Mouse (Mus musculus) brain, embryonic 18.5 days (tissue): ENCODE measurements around the gene Sgpp2.

Experiments
- DNase-seq: peaks from one replicate; pipeline ENCODE4 v3.0.0-alpha.2; 2012; ENCODE audit warnings: low read depth, low spot score

The Sgpp2 gene

DNA sequence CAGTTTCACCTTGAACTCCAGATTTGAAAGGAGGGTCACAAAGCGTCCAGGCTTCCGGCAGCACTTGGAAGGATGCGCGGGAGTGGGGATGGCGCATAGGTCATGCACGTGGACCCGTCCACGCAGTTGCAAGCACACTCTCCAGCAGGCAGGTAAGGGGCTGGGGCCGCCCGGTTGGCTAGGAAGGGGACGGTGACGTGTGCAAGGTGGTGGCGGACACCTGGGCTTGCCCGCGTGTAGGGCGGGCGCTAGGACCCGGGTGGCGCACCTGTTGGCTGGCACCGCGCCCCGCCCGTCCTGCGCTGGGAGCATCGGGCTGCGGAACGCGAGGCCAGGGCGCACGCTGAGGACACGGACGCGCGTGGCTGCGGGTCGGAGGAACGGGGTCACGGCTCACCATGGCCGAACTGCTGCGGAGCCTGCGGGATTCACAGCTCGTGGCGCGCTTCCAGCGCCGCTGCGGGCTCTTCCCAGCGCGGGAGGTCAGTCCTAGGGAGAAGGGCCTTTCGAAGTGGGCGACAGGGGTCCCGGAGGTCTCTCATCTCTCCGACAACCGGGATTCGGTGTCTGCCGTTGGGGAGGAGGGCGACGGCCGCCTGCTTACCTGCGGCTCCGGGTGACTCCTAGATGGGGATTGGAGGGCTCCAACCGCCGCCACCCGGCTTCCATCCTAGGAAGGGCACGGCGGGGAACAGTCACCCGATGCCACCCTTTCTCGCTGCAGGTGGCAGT is at the start of gene Sgpp2:
Gene Sgpp2, plus strand, starts transcription at position 325 of the 732 bp plus-strand sequence.
- DNase-seq: no peak

DNA sequence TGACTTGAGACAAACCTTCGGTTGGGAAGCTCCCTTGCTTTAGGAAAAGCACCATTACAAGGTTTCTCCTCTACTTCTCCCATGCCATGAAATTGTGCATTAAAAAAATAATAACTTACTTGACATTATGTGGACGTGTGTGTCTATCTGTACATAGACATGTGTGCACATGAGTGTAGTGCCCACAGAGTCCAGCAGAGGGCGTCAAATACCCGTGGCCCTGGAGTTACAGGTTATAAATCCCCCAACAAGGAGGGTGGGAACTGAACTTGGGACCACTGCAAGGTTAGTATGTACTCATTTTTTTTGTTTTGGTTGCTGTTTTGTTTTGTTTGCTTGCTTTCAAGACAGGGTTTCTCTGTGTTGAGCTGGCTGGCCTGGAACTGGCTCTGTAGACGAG is 42.6 kb upstream of the Sgpp2 start:
- DNase-seq: no peak

DNA sequence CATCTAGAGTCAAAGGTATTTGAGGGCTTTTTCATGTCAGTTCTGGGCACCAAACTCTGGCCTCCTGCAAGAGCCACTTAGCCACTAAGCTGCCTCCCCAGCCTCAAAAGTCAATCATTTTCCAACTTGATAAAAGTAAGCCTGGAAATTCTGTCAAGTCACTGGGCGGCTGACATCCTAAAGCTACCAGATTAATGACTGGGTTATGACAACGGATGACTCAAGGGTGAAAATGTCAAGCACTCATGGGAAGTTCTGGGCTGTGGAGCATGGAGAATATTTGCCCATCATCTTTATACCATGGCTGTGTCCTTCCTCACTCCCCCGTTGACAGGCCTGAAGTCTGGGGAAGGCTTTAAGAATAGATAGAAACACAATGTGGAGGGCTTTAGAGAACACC is 37.2 kb upstream of the Sgpp2 start:
- DNase-seq: no peak

DNA sequence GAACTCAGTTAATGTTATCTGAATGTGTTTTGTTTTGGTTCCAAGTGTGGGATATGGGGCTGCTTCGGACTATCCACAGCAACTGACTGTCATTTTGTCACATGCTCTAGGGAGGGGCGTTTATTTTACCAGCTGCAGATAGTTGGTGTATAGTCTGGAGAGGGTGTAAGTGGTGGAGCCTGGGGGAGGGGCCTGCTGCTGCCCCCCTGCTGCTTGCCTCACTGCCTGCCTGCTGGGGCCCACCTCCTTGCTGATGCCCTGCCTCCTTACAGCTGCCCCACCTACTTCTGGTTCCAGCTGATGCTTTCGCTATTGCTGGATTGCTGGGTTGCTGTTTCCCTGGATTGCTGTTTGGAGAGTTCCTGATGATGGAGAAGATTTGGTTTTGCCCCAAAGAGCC is 31.0 kb upstream of the Sgpp2 start:
- no peak for DNase-seq

DNA sequence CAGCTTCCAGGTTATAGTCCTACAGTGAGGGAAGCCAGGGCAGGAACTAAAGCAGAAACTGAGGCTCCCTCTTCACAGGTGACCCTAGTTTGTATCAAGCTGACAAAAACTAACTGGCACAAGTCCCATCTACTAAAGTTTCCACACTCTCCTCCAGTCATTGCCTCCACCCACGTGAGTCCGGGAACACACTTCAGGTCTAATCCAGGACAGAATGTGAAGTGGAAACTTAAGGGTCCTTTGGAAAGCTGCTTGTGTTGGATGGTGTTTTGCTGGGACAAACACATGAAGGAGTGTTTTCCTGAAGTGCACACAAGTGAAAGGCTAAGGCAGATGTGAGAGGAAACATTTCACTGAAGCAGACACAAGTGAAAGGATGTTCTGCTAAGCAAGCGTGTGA is 17.7 kb upstream of the Sgpp2 start:
- DNase-seq: no peak

DNA sequence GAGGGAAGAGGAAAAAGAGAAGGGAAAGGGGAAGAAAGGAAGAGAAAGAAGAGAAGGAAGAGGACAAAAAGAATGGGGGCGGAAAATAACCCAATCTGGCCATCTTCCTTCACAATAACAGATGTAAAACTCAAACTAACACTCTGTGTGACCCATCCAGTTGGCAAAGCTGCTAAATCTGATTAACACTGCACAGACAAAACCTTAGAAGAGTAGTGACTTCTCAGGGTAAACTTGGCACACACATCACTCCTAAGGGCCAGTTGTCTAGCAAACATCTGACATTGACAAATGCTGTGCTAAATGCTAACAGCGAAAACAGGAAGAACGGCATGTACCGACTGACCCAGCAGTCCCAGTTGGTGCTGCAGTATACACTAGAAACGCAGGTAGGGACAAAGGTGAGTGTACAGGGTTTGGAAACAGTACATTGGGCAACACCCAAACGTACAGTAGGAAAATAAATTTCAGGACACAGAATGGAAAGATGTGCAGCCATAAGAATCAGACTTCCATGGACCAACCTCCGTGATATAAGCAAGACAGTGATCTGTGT is 10.4 kb upstream of the Sgpp2 start:
- DNase-seq: no peak

DNA sequence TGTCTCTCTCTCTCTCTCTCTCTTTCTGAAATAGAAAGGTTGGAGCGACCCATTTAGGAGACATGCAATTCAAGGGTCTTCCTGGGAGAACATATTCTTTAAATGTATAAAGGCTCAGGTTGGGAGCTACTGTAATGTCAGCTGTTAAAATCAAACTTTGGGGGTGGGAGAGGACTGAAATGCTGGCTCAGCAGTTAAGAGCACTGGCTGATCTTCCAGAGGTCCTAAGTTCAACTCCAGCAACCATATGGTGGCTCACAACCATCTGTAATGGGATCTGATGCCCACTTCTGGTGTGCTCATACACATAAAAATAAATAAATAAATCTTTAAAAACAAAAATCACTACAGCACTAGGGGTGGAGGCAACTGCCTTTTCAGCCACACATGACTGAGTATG is 1.5 kb upstream of the Sgpp2 start:
- DNase-seq: no peak

DNA sequence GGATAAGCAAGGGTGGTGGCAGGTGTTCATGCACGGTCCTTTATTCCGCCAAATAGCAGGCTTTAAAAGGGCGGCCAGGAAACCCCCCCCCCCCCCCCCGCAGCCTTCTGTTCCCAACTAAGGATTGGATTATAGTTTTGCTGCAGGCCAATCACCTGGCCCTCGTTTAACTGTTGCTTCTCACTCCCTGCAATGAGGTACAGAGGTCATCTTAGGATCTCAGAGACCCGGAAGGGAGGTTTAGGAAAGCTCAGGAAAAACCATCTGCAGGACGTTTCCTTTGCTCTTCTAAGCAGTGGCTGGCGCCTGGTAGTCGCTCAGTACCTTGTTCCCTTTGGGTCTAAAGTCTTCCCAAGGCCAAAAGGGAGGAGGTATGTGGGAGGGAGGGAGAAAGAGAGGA is 865 bp upstream of the Sgpp2 start:
- DNase-seq: no peak

DNA sequence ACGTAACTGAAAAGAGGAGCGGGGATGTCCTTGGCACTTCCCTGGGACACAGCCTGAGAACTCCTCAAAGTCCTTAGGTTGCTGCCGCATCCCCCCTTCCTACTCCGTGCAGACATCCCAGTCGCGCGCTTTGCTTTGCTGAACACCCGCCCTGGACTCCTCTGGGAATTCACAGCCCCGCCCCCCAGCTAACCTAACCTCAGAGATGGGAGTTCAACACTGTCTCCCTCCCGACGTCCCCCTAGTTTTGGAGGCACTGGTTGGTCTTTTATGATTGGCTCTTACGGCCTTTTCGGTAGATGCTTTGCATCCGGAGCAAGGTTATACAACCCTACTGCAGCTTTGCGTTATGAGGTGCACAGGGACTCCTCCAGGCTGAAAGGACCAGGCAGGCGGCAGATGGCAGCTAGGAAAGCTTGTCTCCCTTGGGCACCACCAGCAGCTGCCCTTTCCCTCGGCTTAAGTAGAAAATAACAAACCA is 756 bp downstream of the Sgpp2 start:
- DNase-seq: no peak

DNA sequence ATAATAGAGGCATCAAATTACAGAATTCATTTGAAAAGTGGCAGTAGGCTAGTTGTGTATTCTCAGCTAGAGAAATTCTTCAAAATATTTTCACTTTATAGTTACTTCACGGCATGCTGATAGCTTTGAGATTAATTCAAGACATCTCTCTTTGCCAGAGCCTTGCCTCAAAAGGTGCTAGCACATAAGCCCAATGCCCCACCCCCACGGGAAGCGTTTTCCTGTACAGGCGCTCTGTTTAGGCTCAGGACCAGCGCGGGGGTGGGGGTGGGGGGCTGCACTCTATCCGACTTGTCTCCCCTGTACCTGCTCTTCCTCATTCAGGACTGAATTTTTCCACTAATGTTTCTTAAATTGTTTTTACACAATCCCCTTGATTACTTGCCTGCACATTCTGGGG is 1.3 kb downstream of the Sgpp2 start:
- DNase-seq: no peak

DNA sequence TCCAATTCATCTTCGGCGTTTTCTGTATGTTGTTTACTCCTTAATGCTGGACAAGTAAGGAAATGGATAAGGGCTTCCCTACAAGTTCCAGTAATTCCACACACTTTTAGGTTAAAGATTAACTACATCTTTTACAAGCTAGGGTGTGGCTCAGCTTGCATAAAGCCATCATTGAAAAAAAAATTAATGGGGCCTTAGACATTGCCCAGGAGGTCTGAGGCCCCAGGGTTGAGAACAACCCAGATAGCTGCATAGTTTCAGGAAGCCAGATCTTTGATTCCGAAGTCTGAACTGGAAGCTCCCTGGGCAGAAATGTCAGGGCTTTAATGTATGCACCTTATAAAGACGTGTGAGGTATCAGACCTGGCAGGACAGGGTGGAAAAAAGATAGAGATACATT is 2.8 kb downstream of the Sgpp2 start:
- DNase-seq: no peak

DNA sequence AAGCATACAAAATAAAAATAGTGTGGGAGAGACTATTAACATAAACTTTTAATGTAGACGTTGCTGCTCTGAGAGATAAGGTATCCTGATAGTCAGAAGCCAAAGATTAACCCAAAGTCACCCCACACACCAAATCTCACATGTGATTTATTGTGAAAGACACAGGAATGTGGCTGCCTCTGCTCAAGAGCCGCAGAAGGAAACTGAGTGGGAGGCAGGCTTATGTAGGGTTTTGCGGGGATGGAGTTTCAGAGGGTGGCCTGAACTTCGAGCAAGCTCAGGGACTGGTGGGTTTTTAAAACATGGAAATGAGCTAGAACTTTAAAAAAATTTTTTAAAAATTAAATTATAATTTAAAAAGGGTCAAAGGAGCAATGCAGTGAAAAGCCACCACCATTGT is 3.8 kb downstream of the Sgpp2 start:
- DNase-seq: no peak

DNA sequence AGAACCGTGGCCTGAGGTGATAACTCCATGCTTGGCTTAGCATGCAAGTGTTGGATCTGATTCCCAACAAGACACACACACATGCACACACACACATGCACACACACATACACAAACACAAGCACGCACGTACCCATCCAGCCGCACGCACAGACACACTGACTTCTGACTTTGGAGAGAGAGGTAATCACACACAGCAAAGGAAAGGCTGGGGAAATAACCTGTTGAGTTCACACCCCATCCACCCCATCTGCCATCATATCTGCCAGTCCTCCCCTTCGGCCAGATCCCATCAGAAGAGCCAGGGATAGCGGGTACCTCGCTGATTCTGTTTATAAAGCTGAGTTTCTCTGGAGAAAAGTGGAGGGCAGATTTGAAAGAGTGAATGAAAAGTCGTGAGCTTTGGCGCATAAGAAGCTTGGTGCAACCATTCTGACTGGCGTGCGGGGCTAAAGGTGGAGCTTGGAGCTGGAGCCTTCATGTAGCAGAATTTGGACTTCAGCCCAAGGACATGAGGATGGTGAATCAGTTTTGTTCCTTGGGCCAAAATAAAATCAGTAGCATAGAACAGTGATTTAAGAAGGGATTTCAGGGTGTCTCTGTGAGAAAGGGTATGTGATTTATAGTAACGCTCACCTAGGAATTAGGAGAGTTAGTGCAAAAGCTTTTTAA is 8.1 kb downstream of the Sgpp2 start:
- no peak for DNase-seq

DNA sequence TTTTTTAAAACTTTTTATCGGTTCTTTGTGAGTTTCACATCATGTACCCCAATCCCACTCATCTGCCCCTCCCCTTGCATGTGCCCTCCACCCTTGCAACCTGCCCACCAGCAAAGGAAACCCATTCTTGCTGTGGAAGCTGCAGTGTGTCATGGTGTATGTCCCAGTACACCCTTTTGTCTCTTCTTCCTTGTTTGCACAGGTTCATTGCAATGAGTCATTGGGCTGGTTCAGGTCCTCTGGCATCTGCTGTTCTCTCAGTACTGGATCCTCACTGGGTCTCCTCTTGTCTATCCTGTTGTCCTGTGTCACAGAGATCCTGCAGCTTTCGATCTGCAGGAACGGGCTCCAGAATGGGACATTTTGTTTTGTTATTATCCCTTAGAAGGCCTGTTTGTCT is 10.1 kb downstream of the Sgpp2 start:
- DNase-seq: no peak

DNA sequence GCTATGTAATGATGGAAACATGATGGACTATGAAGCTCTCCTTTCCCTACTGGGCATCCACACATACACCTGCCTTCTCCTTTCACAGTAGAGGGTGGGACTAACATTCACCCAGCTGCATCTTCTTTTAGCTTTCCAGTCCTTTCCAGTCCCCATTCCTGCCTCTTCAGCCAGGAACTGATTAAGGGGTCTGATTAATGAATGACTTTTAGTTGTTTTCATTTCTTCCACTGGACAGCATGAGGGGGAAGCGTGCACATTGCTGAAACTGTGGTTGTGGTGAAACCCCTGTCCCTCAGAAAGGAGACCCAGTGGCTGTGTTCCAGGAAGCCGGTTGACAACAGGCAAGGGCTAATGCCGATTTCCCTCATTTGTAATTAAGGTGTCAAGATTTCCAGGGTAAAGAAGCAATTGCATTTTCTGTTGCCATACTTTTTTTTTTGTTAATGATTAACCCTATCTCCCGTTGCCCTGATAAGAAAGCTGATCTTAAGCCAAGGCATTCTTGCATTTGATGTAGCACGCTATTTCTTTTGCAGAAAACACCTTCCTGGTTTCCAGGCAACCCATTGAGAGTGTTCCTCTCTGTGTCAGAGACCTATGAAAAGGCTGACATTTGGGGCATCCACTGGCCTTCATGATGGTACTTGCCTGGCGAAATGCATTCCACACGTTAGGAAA is 12.1 kb downstream of the Sgpp2 start:
- DNase-seq: no peak

DNA sequence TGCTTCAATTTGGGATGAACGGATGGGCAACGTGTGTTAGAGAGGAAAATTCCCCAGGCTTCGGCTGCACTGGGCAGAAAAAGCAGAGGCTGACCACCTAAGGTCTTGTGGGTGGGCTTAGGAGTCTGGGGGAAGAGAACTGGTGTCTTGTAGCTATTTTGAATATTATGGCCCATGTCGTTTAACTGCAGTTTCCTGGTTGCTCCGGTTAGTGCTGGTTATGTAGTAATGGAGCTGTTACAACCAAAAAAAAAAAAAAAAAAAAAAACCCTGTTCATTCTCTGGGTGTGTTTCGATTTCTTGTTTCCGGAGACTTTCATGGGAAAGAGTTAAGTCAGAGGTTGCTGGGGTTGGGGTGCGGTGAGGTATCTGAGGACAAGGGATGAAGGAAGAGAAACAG is 12.7 kb downstream of the Sgpp2 start:
- DNase-seq: no peak

DNA sequence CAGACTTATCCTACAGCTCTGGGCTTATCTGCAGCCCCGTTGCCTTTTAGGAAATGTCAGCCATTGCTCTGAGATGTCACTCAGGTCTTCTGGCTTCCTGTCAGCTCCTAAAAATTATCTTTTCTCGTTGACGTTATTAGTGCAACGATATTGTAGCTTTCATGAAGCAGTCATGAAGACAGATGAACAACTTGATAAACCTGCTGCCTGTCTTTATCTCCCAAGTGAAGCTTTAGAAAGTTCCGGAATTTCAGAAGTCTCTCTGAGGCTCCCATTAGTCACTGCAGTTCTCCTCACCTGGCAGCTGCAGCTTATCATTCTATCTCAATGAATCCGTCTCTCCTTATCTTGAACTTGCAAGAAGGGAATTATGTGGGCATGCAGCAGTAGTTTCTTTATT is 13.9 kb downstream of the Sgpp2 start:
- DNase-seq: no peak

DNA sequence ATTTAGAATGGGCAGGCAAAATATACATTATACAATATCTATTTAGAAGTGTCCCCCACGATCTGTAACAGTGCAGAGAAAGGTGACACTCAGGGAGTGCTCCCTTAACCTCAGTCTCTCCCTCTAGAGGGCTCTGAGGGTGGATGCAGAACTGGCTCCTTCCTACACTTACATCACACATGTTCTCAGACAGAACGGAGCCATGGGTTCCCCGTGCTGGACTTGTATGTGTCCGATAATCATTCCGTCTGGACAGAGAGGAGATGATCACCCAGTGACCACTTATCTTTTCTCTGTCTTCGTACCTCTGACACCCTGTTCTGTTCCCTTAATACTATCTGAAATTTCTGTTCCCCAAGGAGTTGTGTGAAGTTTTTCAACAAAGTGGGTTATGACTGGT is 15.7 kb downstream of the Sgpp2 start:
- DNase-seq: no peak

DNA sequence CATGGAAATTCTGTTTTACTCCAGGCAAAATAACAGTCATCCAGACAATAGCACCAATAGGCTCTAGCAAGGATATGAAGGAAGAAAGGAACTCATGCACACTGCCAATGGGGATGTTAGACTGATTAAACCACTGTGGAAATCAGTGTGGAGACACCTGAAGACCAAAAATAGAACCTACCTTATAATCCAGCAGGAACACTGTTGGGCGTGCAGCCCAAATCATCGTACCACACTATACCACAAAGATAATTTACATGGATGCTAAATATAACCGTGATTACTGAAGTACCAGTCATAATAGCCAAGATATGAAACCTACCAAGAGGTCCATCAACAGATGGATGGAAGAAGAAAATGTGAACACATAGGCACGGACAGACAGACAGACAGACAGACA is 18.5 kb downstream of the Sgpp2 start:
- no peak for DNase-seq

DNA sequence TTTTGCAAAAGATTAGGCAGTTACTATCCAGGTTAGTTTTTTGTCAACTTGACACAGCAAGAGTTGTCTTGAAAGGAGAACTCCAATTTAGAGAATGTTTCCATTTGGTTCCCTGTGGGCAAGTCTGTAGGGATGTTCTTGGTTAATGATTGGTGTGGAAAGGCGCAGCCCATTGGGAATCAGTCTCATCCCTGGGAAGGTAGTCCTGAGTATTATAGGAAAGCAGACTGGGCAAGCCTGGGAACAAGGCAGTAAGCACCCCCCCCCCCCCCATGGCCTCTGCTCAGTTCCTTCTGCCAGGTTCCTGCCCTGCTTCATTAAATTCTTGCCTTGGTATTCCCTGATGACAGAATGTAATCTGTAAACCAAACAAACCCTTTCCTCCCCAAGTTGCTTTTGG is 19.7 kb downstream of the Sgpp2 start:
- no peak for DNase-seq

DNA sequence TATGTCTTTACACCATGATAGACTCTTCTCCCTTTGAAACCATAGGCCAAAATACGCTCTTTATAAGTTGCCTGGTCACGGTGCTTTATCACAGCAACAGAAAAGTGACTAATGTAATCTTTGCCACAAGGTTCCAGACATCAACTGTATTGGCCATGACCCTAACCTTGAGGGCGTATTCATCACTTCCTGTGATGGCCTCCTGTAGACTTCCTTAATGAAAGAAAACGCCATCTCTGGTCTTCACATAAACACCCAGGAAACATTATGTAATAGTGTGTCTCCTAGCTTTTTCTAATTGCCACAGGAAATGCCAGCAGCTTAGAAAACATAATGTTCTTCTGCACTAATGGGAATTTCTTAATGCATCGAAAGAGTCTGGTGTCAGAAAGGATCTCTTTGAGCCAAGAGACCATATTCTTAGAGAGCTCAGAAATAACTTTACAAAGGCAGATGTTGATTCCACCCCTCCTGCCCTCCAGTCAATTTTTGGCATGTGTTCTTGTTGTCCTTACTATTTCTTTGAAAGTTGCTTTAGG is 20.5 kb downstream of the Sgpp2 start:
- DNase-seq: no peak

DNA sequence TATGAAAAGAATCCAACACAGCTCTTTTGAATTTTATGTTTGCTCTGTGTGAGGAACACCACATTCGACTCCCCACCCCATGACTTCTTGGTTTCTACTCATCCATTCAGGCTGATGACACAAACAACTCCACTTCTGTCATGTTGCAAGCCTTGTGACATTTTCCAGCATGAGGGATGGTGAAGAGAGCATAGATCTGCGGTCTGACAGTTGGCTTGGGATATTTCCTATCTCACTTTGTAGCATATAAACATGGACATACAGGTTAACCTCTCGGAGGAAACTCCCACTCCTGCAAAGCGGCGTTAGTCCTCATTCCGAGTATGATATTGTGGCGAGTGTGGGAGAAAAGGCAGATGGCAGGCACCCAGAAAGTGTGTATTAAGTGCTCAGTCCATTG is 27.6 kb downstream of the Sgpp2 start:
- DNase-seq: no peak
